Mouse (Mus musculus) myocyte (in vitro differentiated cells): Measurements from ENCODE around the gene 1700025G04Rik.

Experiments
- MAX ChIP-seq: IDR thresholded peaks from one replicate; pipeline ENCODE4 v1.6.1; 2011; ENCODE audit warnings: low read depth, mild to moderate bottlenecking, control low read depth
- MYOD1 ChIP-seq, 3 experiments: IDR thresholded peaks; one replicate each; pipeline ENCODE4 v1.6.1; 2011; ENCODE audit warnings: control low read depth in 2 of 3, low read depth in 2 of 3, mild to moderate bottlenecking in 2 of 3, moderate library complexity in 1 of 3; ENCODE audit not compliant: insufficient read length in 2 of 3, control insufficient read depth in 1 of 3
- POLR2A ChIP-seq: IDR thresholded peaks from one replicate; pipeline ENCODE4 v1.6.1; 2011; ENCODE audit warnings: low read depth, mild to moderate bottlenecking, control low read depth, moderate library complexity; ENCODE audit not compliant: insufficient read length
- TCF12 ChIP-seq: IDR thresholded peaks from one replicate; pipeline ENCODE4 v1.6.1; 2011; ENCODE audit warnings: mild to moderate bottlenecking, control low read depth; ENCODE audit not compliant: poor library complexity, insufficient read depth, severe bottlenecking
- USF1 ChIP-seq: IDR thresholded peaks from one replicate; pipeline ENCODE4 v1.6.1; 2011; ENCODE audit warnings: low read depth, mild to moderate bottlenecking, control low read depth, moderate library complexity

DNA sequence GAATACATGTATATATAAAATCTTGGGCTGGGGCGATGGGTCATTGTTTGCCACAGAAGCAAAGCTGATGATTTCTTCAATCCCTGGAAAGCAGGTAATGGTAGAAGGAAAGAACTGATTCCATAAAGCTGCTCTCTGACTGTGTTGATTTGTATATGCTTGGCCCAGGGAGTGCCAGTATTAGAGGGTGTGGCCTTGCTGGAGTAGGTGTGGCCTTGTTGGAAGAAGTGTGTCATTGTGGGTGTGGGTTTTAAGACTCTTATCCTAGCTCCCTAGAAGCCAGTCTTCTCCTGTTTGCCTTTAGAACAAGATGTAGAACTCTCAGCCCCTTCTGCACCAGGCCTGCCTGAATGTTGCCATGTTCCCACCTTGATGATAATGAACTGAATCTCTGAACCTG, 15.3 kb upstream of the 1700025G04Rik start:
- no peak for TF ChIP-seq MAX
- no peak for TF ChIP-seq POLR2A
- no peak for TF ChIP-seq TCF12
- no peak for TF ChIP-seq USF1
- TF ChIP-seq MYOD1 (IDR thresholded peaks at IDR 0.05; ENCODE audit: control insufficient read depth in 1 of 3, insufficient read length in 2 of 3, low read depth in 2 of 3) = no peak
